Mouse (Mus musculus) MEL (cell line): ENCODE results near the gene Gm42417. TPM values are rescaled to one million over a fixed set of nuclear protein-coding genes. Genes with fewer than 3 reads are reported as not detected.

Experiments used
- DNase-seq: peaks from one replicate; pipeline ENCODE4 v3.0.0; 2011; ENCODE audit warnings: low read depth, low spot score
- H3K27ac ChIP-seq: 2 replicates; pipeline ENCODE4 v1.5.1; 2012; ENCODE audit warnings: low read depth, mild to moderate bottlenecking, control low read depth, low read length, moderate library complexity; ENCODE audit not compliant: control insufficient read depth
- H3K27me3 ChIP-seq, 2 experiments: fragments of 150-350 bp in 1 of 2; sonication (generic) in 1 of 2; 2 replicates each; pipeline ENCODE4 v1.6.1; 2012; ENCODE audit warnings: low read length in 2 of 2, mild to moderate bottlenecking in 2 of 2, improper control_type of control experiment in 1 of 2, moderate library complexity in 1 of 2; ENCODE audit not compliant: insufficient read depth in 2 of 2, control insufficient read depth in 1 of 2
- H3K36me3 ChIP-seq, 2 experiments: 2 replicates each; pipeline ENCODE4 v1.6.1; 2012 to 2014; ENCODE audit warnings: low read length in 2 of 2, improper control_type of control experiment in 1 of 2, inconsistent platforms in 1 of 2, mild to moderate bottlenecking in 1 of 2; ENCODE audit not compliant: insufficient read depth in 2 of 2, control insufficient read depth in 1 of 2
- H3K4me1 ChIP-seq, 2 experiments: fragments of 150-350 bp in 1 of 2; sonication (generic) in 1 of 2; 2 replicates each; pipeline ENCODE4 v1.6.1; 2012; ENCODE audit warnings: low read length in 2 of 2, improper control_type of control experiment in 1 of 2, mild to moderate bottlenecking in 1 of 2; ENCODE audit not compliant: insufficient read depth in 2 of 2, control insufficient read depth in 1 of 2
- H3K4me3 ChIP-seq, 2 experiments: fragments of 150-350 bp in 1 of 2; sonication (generic) in 1 of 2; 2 replicates each; pipeline ENCODE4 v1.5.1; 2012; ENCODE audit warnings: low read depth in 2 of 2, low read length in 2 of 2, mild to moderate bottlenecking in 2 of 2, moderate library complexity in 2 of 2, control low read depth in 1 of 2, improper control_type of control experiment in 1 of 2; ENCODE audit not compliant: control insufficient read depth in 1 of 2, insufficient read depth in 1 of 2
- H3K79me2 ChIP-seq: 2 replicates; pipeline ENCODE4 v1.6.1; 2012; ENCODE audit warnings: mild to moderate bottlenecking, low read length, moderate library complexity; ENCODE audit not compliant: control insufficient read depth, poor library complexity, insufficient read depth
- H3K9ac ChIP-seq: 2 replicates; pipeline ENCODE4 v1.6.1; 2012; ENCODE audit warnings: low read depth, mild to moderate bottlenecking, control low read depth, low read length, moderate library complexity; ENCODE audit not compliant: control insufficient read depth, poor library complexity, severe bottlenecking
- H3K9me3 ChIP-seq: fragments of 150-350 bp; sonication (generic); replicated peaks from 2 replicates; pipeline ENCODE4 v1.6.1; 2012; ENCODE audit warnings: mild to moderate bottlenecking, low read length, improper control_type of control experiment, moderate library complexity; ENCODE audit not compliant: insufficient read depth
- EP300 ChIP-seq, 2 experiments: IDR thresholded peaks; 2 replicates each; pipeline ENCODE4 v1.6.1; 2011; ENCODE audit warnings: improper control_type of control experiment in 2 of 2, low read length in 2 of 2, low read depth in 1 of 2, mild to moderate bottlenecking in 1 of 2
- ETS1 ChIP-seq: IDR thresholded peaks from 2 replicates; pipeline ENCODE4 v1.6.1; 2012; ENCODE audit warnings: low read depth, mild to moderate bottlenecking, inconsistent platforms, low read length, improper control_type of control experiment, moderate library complexity
- polyA plus RNA-seq, 2 experiments: library from polyadenylated mRNA; stranded (reverse) in 1 of 2; unstranded in 1 of 2; fragments of >175 nt in 1 of 2; fragments of >200 nt in 1 of 2; gene quantifications; 2 replicates each; pipeline versions ENCODE4 v1.2.1 to v1.2.4; 2012; ENCODE audit warnings: low replicate concordance in 2 of 2, low read depth in 1 of 2; ENCODE audit not compliant: insufficient read length in 2 of 2, insufficient read depth in 1 of 2, missing spikeins in 1 of 2
- total RNA-seq: library from RNA; depleted of rRNA; stranded (reverse); fragments of 300-350 nt; gene quantifications from 2 replicates; pipeline ENCODE4 v1.2.3, GENCODE M21; 2012; rRNA removed

The Gm42417 gene
- total and polyA plus RNA-seq, 3 experiments, result 0.74 TPM; not detected in 2

DNA sequence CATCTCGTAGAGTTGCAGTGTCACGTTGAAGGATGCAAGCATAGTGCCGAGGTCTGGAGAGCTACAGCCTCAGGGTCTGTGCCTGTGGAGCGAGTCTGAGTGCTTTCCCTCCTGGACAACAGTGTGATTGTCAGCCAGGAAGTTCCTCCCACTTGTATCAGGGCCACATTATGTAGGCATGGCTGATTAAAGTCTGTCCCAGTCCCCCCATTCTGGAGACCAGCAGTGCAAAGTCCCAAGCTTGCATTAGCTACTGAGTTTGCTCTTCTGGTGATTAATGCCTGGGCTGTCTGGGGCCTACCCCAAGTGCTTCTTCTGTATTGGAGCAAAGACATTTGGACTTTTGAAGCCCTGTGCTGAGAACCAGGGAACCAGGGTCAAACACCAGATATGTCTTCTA is 55.4 kb downstream of the Gm42417 start:
- no peaks in the 10 kb centered on the region for H3K27me3 ChIP-seq
- no peaks in the 10 kb centered on the region for H3K4me1 ChIP-seq
- TF ChIP-seq EP300 (IDR thresholded peaks at IDR 0.05; ENCODE audit: low read depth in 1 of 2, low read length in 2 of 2), result no peak
- no peak for TF ChIP-seq ETS1
- TF ChIP-seq, all 39 proteins: peak for 0
- no peak for DNase-seq
- H3K9me3 ChIP-seq, result no peaks in the 10 kb centered on the region
- H3K4me3 ChIP-seq, result no peak overlapping the region
- H3K9ac ChIP-seq, result no peak overlapping the region
- H3K27ac ChIP-seq, result no peak overlapping the region
- H3K79me2 ChIP-seq, result no peaks in the 10 kb centered on the region; the same call in 1 of the 2 replicates
- H3K36me3 ChIP-seq, result no peaks in the 10 kb centered on the region

Other genes starting within 250 kb of the Gm42417 start
- 4.2 and 6.4 TPM in 2 replicates for gene Arid5a, start 231.7 kb downstream of the Gm42417 start, total RNA-seq
- gene Arid5a, start 231.7 kb downstream of the Gm42417 start, polyA plus RNA-seq, result 1 to 10 TPM in 1 of 2 experiments, not detected in 1; 9.0 TPM
- 26.4 and 29.0 TPM in 2 replicates for gene Kansl3, start 170.2 kb downstream of the Gm42417 start, total RNA-seq
- 10 to 100 TPM; 45.6 to 55.4 TPM for gene Kansl3, start 170.2 kb downstream of the Gm42417 start, polyA plus RNA-seq
- gene Fer1l5, start 167.1 kb downstream of the Gm42417 start, total RNA-seq, result 0.13 TPM in 1 of 2 replicates, not detected in the other
- 1 to 10 TPM in 1 of 2 experiments, not detected in 1; 2.3 TPM for gene Fer1l5, start 167.1 kb downstream of the Gm42417 start, polyA plus RNA-seq
- 6.1 and 7.0 TPM in 2 replicates for gene Lman2l, start 94.2 kb downstream of the Gm42417 start, total RNA-seq
- gene Lman2l, start 94.2 kb downstream of the Gm42417 start, polyA plus RNA-seq, result 10 to 100 TPM in 1 of 2 experiments, not detected in 1; 19.7 TPM
- 7.8 and 8.1 TPM in 2 replicates for gene Cnnm4, start 67.8 kb downstream of the Gm42417 start, total RNA-seq
- gene Cnnm4, start 67.8 kb downstream of the Gm42417 start, polyA plus RNA-seq, result 1 to 10 TPM in 1 of 2 experiments, not detected in 1; 8.5 TPM
- 3.8 and 4.2 TPM in 2 replicates for gene Cnnm3, start 27.6 kb downstream of the Gm42417 start, total RNA-seq
- 1 to 10 TPM in 1 of 2 experiments, not detected in 1; 9.9 TPM for gene Cnnm3, start 27.6 kb downstream of the Gm42417 start, polyA plus RNA-seq
- gene Ankrd23, start 2.5 kb downstream of the Gm42417 start, total RNA-seq, result 2.0 and 2.9 TPM in 2 replicates
- gene Ankrd23, start 2.5 kb downstream of the Gm42417 start, polyA plus RNA-seq, result 1 to 10 TPM in 1 of 2 experiments, not detected in 1; 3.7 TPM
- 8.8 and 9.7 TPM in 2 replicates for gene Ankrd39, start 8.0 kb upstream of the Gm42417 start, total RNA-seq
- 10 to 100 TPM in 1 of 2 experiments, not detected in 1; 14.4 TPM for gene Ankrd39, start 8.0 kb upstream of the Gm42417 start, polyA plus RNA-seq
- 0.19 and 0.33 TPM in 2 replicates for gene Sema4c, start 18.9 kb upstream of the Gm42417 start, total RNA-seq
- gene Sema4c, start 18.9 kb upstream of the Gm42417 start, polyA plus RNA-seq, result 1 to 10 TPM in 1 of 2 experiments, not detected in 1; 1.4 TPM
- gene Fam178b, start 143.8 kb upstream of the Gm42417 start, total RNA-seq, result 0.19 and 0.33 TPM in 2 replicates
- gene Fam178b, start 143.8 kb upstream of the Gm42417 start, polyA plus RNA-seq, result under 1 TPM in 1 of 2 experiments, not detected in 1; 0.29 TPM
- 498 and 541 TPM in 2 replicates for gene Cox5b, start 152.0 kb upstream of the Gm42417 start, total RNA-seq
- 1,000 to 10,000 TPM in 1 of 2 experiments, not detected in 1; 1,152 TPM for gene Cox5b, start 152.0 kb upstream of the Gm42417 start, polyA plus RNA-seq
- not detected in 2 replicates for gene 4933424G06Rik, start 170.7 kb upstream of the Gm42417 start, total RNA-seq
- not detected for gene 4933424G06Rik, start 170.7 kb upstream of the Gm42417 start, polyA plus RNA-seq
- 71.0 and 86.1 TPM in 2 replicates for gene Actr1b, start 175.0 kb upstream of the Gm42417 start, total RNA-seq
- 100 to 1,000 TPM in 1 of 2 experiments, not detected in 1; 106 TPM for gene Actr1b, start 175.0 kb upstream of the Gm42417 start, polyA plus RNA-seq
- not detected in 2 replicates for gene Zap70, start 222.4 kb upstream of the Gm42417 start, total RNA-seq
- gene Zap70, start 222.4 kb upstream of the Gm42417 start, polyA plus RNA-seq, result not detected